Mouse (Mus musculus) heart, adult 8-10 months (tissue): ENCODE measurements around the gene Fam167b. TPM values are rescaled to one million over a fixed set of nuclear protein-coding genes. Genes with fewer than 3 reads are reported as not detected.

Experiments
- DNase-seq: peaks from one replicate; pipeline ENCODE4 v3.0.0; 2022; ENCODE audit warnings: low spot score
- total RNA-seq, 4 experiments: library from RNA; stranded (reverse); gene quantifications; 2 replicates each; pipeline ENCODE4 v1.2.4; 2022

Gene Fam167b
- total RNA-seq, 4 experiments from 2014 or later: 0.35 to 0.55 TPM; not detected in 2

GRCm38 (mm10) chr4:129608426-129609025 is 30.2 kb upstream of the Fam167b start:
- peak; percentile 79 for DNase-seq

DNA sequence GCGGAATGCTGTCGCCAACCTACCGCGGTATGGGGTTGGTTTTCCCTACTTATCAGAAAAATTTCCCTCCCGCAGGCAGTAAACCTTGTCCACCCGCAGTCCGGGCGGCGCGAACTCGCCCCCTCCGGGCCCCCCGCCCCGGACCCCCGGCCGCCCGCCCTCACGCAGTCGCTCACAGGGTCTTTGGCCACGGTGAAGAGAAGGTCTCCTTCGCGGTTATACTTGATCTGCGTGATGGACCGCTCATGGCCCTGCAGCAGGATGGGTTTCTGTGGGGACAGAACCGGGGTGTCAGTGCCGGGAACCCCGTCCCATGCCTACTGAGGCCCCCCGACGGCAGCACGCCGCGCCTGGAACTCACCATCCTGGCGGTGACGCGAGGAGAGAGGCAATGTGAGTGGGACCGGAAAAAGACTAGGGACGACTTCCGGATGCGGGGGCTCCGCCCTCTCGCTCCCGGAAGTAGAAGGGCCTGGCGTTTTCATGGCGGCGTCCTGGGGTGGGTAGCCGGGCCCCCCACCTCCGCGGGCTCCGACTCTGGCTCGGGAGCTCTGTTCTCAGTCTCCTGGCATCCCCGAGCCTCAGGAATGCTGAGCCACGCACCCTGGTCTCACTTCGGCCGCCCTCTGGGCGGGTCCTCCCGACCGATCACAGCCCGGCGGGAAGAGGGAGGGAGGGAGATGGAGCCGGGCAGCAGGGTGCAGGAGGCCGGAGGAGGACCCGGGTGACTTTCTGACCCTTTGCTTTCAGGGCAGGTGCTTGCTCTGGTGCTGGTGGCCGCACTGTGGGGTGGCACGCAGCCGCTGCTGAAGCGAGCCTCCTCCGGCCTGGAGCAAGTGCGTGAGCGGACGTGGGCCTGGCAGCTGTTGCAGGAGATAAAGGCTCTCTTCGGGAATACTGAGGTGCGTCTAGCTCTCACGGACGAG is 22.1 kb upstream of the Fam167b start, which contains the start of the genes Eif3i and Tmem234:
Eif3i (minus strand) TSS at position 416 of the 926 bp plus-strand sequence.
Tmem234 (plus strand) TSS at position 436 of the 926 bp plus-strand sequence.
- peak; percentile 87 for DNase-seq

GRCm38 (mm10) chr4:129588865-129589264 is 10.5 kb upstream of the Fam167b start:
- no peak for DNase-seq

DNA sequence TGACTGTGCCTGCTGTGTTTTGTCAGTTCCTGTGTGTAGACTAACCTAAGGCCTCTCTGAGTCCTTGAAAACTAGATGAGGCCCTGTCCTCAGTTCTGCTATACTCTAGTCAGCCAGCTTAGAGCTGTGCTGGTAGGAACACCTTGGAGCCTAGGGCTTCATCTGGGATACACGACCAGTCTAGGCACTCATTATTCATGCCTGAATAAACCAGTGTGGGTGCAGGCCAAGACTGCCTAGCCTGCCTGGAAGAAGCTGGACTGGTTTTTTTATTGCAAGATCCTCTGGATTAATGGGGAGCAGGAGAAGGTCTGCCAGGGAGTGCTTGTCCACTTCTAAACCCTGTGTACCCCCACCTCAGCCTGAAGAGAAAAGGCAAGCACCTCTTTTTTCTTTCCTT is 8.6 kb upstream of the Fam167b start:
- DNase-seq: no peak

DNA sequence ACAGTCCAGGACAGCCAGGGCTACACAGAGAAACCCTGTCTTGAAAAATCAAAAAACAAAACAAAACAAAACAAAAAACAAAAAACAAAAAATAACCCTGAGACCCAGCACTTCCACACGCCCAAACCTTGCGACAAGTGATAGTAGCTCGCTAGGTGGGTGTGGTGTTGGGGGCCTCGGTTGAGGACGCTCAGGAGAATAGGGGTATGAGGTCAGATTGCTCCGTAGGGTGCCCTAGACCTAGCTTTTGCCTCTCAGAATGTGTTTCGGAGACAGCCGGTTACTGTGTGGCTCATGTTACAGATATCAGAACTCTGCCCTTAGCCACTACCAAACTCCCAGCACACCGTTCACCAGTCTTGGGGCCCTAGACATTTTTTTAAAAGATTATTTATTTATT is 7.4 kb upstream of the Fam167b start:
- DNase-seq: no peak

DNA sequence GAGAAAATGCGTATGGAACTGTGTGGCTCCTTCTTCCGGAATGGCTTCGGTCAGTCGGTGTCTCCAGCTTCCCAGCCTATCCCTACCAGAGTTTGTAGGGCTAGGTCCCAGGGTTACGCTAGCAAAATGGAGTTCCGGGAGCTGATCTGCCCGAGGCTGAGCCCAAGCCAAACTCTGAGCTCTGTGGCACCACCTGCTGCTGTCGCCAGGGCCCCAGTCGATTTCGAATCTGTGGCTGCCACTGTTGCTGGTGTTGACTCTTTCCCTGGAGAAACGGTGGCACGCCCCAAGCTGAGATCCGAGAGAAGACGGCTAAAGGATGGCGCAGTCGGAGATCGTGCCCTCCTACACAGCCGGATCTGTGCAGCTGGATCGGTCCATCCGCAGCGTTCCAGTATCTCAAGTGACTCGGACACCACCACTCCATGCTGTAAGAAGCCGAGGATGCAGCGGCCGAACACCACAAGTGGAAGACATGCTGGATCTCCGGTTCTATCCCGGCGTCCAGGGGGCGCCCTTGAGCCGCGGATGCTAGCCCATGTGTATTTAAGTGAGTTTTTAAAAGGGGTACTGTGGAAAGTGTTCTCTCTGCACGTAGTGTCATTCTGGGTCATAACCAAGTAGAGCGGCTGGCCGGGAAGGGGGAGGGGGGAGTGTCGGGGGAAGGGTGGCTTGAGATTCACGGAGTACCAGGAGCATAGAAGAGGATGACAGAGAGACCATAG is 6.7 kb upstream of the Fam167b start:
- peak; percentile 82 for DNase-seq

DNA sequence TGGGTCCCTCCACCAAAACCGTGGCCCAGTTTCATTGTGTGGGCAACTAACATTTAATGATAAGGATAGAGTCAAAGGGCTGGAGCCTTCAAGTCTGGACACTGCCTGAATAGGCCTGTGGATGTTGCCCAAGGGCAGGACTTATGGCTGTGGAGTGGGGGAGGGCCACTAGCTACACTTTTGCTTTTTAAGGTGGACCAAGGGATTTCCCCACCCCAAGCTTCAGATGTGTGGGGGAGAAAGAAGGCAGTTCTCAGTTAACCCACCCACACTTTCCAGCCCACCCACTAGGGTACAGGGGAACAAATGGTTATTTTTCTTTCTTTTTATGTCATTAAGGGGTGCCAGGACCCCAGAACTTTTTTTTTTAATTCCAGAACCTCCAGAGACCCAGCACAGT is 6.0 kb upstream of the Fam167b start:
- DNase-seq: no peak

- DNase-seq: no peak
Observed at GRCm38 (mm10) chr4:129582251-129582650, 3.9 kb upstream of the Fam167b start.

DNA sequence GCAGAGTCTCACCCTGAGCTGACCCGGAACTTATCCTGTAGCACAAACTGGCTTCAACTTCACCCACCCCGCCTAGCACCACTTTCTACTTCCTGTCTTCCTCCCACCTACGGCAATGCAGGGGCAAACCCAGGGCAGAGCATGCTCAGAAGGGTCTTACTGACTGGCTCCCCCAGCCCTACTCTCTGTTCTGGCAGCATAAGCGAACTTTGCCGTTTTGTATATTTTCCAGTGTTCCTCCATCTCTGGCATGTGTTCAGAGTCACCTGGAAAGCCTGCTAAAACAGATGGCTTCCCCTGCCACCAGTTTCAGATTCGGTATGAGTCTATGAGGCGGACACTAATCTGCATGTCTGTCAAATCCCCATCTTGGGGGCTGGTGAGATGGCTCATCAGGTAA is 2.0 kb upstream of the Fam167b start:
- DNase-seq: no peak

DNA sequence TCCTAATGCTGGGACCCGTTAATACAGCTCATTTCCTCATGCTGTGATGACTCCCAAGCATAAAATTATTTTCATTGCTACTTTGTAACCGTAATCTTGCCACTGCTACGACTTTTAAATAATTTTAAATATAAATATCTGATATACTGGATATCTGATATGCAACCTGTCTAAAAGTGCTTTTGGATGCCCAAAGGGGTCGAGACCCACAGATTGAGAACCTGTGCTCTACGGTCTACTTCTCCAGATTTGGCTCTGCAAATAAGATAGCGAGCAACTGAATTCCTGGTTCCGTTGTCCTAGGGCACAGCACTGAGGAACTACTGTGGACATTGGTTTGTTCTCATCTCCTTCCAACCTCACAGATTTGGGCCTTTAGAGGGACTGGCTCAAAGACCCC is 661 bp downstream of the Fam167b start:
- DNase-seq: no peak

- DNase-seq: peak; percentile 61
Observed at GRCm38 (mm10) chr4:129576863-129577491, 1.4 kb downstream of the Fam167b start.

- no peak for DNase-seq
Observed at GRCm38 (mm10) chr4:129575171-129575844, 3.0 kb downstream of the Fam167b start.

GRCm38 (mm10) chr4:129573430-129573829 is 4.9 kb downstream of the Fam167b start, which contains the start of gene Lck:
Lck (minus strand) TSS chr4:129573641.
- no peak for DNase-seq

GRCm38 (mm10) chr4:129573093-129573370 is 5.3 kb downstream of the Fam167b start:
- DNase-seq: no peak

- no peak for DNase-seq
Observed at GRCm38 (mm10) chr4:129572236-129573092, 5.9 kb downstream of the Fam167b start.

- DNase-seq: no peak
Observed at GRCm38 (mm10) chr4:129571551-129572084, 6.7 kb downstream of the Fam167b start.

DNA sequence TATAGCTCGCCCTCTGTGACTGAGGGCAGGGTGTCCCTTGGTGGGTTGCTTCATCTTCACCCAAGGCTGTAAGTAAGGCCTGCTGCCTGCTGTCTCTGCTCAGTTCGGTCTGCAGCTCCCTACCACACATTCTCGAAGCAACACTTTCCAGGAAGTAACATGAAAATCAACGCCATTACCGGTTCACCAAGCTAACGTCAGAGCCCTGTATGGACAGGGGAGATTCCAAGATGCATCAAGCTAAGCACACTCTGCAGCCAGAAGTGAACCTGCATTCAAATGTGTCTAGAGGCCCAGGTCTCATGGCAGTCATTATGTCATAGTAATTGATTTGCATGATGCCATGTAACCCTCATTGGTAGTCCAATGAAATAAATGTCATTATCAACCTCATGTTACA is 8.3 kb downstream of the Fam167b start:
- no peak for DNase-seq

DNA sequence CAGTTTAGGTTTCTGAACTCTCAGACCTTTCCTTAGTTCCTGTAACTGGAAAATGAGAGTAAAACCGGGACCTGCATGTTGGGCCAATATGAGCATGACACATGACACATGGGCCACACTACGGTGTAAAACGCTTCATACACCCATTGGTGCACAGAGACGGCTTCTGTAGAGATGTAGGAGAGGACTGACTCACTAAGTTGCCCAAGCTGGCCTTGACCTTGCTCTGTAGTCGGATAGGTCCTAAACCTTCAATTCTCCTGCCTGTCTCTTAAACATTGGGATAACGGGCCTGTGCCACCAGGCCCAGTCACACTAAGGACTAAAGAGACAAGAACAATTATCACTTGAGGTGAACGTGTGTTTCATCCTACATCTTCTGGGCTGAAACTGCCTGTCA is 10.0 kb downstream of the Fam167b start:
- DNase-seq: no peak

DNA sequence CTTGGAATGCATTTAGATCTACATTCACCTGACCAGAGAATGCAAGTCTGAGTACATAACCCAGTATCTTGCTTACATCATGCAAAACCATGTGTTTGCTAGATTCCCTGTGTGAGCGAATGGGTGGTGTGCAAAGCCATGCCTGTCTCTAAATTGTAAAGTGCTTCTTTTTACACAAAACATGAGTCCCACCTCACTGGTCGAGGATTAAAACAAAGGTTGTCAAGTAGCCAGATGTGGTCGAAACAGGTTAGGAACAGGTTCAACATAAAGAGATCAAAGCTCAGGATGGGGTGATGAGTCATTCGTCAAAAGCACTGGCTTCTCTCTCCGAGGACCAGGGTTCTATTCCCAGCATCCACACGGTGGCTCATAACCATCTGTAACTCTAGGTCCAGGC is 13.2 kb downstream of the Fam167b start:
- DNase-seq: no peak

GRCm38 (mm10) chr4:129563718-129564117 is 14.6 kb downstream of the Fam167b start:
- DNase-seq: no peak
